Mouse (Mus musculus): Measurements from ENCODE around the gene Med8. TPM values are rescaled to one million over a fixed set of nuclear protein-coding genes. Genes with fewer than 3 reads are reported as not detected.

Gene Med8
- polyA plus RNA-seq, 1 experiment: 38.4 TPM

DNA sequence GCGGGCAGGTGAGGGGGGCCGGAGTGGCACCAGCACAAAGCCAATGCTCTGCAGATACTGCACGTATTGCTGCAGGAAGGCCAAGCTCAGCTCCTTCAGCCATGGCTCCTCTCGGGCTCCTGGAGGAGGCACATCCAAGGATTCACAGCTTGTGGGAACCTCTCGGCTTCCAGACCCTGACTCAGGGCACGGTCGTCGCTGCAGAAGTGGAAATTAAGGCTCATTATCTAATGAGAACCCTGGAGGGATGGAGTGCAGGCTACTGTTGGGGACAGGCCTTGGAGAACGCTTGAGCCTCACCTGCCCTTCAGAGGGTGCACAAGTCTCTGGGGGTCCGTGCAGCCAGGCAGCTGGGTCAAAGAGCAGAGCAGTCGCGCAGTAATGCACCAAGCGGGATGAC, 37.3 kb upstream of the Med8 start:
- no peak overlapping the region for H3K4me3 ChIP-seq (replicated peaks; ENCODE audit: extremely low read depth, low read depth, low read length)
- H3K4me1 ChIP-seq (ENCODE audit: control insufficient read depth, insufficient read depth, low read length): no peaks in the 10 kb centered on the region
- WGBS: 91% methylated on average over 13 of the region's 13 CpGs
- DNase-seq: no peak
- TF ChIP-seq CTCF (IDR thresholded peaks at IDR 0.05; ENCODE audit: insufficient read depth, low read length) (no peak), POLR2A (IDR thresholded peaks at IDR 0.05; ENCODE audit: borderline replicate concordance, extremely low read depth, low read depth, low read length) (no peak)

- H3K4me3 ChIP-seq (replicated peaks; ENCODE audit: extremely low read depth, low read depth, low read length): no peak overlapping the region
- no peaks in the 10 kb centered on the region for H3K4me1 ChIP-seq (ENCODE audit: control insufficient read depth, insufficient read depth, low read length)
- WGBS: 93% methylated on average over 6 of the region's 6 CpGs
- TF ChIP-seq CTCF (IDR thresholded peaks at IDR 0.05; ENCODE audit: insufficient read depth, low read length) (no peak), POLR2A (IDR thresholded peaks at IDR 0.05; ENCODE audit: borderline replicate concordance, extremely low read depth, low read depth, low read length) (no peak)
- no peak for DNase-seq
Measured at GRCm38 (mm10) chr4:118375999-118376398, 33.1 kb upstream of the Med8 start.

DNA sequence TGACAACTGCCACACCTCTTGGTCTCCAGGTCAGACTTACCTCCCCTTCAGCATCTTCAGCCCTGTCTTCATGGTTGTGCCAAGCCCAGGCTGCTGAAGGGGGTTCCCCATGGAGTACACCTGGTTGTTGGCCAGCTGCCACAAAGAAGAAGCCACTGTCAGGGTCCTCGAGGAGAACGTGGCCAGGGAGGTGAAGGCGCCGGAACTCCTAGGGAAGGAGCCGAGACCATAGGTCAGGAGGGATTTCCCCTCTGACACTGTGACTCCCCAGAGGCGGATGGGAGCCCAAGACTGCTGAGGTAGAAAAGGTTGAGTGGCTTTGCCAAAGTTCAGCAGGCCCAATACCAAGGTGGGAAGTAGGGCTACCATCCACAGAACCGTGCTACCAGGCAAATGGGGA, 25.9 kb upstream of the Med8 start:
- WGBS: 90% methylated on average over 7 of the region's 7 CpGs
- Histone ChIP-seq H3K4me1 (ENCODE audit: control insufficient read depth, insufficient read depth, low read length) (no peaks in the 10 kb centered on the region), H3K4me3 (replicated peaks; ENCODE audit: extremely low read depth, low read depth, low read length) (no peak overlapping the region)
- TF ChIP-seq POLR2A (IDR thresholded peaks at IDR 0.05; ENCODE audit: borderline replicate concordance, extremely low read depth, low read depth, low read length) (no peak), CTCF (IDR thresholded peaks at IDR 0.05; ENCODE audit: insufficient read depth, low read length) (no peak)
- DNase-seq: no peak

DNA sequence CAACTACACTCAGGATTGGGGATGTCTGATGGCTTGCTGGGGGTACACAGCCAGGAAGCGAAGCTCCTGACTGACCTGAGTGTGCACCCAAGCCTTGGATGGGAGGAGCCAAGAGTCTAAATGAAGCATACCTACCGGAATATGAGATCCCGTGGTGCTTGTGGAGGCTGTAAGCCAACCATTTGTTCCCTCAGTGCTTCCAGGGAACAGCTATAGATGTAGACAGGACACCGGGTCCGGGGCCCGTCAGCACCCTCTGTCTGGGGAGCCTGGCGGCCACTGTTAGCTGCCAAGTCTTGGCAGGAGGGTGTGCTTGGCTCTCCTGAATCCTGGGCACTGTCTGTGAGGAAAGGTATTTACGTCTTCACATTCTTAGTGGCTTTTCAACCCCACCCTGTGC, 21.8 kb upstream of the Med8 start:
- WGBS: 84% methylated on average over 8 of the region's 8 CpGs

DNA sequence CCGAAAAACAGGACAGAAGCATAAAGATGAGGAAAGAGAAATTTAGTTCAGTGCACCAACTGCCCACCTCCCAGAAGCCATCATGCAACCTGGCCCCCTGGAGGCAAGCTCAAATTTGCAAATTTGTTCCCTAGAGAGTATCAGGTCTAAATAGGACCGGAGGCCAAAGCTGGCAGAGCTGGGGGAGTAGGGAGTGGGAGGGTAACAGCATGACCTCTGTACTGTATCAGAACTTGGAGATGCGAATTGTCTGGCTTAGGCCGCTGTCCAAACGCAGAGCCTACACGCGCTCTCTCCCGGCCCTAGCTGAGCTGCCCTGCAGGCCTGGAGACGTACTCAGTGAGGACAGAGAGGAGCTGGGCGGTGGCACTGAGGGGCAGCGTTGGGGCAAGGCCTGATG, 19.0 kb upstream of the Med8 start:
- Histone ChIP-seq H3K4me1 (ENCODE audit: control insufficient read depth, insufficient read depth, low read length) (peaks cover 5% of the 10 kb centered on the region), H3K4me3 (replicated peaks; ENCODE audit: extremely low read depth, low read depth, low read length) (no peak overlapping the region)
- no peak for TF ChIP-seq POLR2A (IDR thresholded peaks at IDR 0.05; ENCODE audit: borderline replicate concordance, extremely low read depth, low read depth, low read length)
- no peak for TF ChIP-seq CTCF (IDR thresholded peaks at IDR 0.05; ENCODE audit: insufficient read depth, low read length)
- WGBS: 92% methylated on average over 11 of the region's 11 CpGs
- no peak for DNase-seq

More for the DNA sequence above, 21.8 kb upstream of the Med8 start:
- Histone ChIP-seq H3K4me3 (replicated peaks; ENCODE audit: extremely low read depth, low read depth, low read length) (no peak overlapping the region), H3K4me1 (ENCODE audit: control insufficient read depth, insufficient read depth, low read length) (no peaks in the 10 kb centered on the region)
- TF ChIP-seq POLR2A (IDR thresholded peaks at IDR 0.05; ENCODE audit: borderline replicate concordance, extremely low read depth, low read depth, low read length) (no peak), CTCF (IDR thresholded peaks at IDR 0.05; ENCODE audit: insufficient read depth, low read length) (no peak)
- no peak for DNase-seq

DNA sequence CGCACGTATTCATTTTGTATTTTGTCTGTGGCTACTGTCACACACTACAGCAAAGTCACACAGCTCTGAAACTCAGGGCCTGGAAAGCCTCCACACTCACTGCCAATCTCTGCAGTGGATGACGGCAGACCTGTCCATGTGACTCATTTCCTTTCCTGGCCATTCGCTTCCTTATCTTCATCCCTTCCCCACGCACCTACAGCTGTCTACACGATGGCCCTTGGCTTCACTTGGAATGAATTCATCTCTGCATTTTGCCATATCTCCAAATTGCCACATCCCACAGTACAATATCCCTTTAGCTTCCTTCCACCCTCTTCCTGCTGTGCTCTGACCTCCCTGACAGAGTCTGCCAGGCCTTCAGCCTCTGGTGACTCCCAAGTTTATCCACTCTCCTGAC, 14.6 kb upstream of the Med8 start:
- DNase-seq: no peak
- Histone ChIP-seq H3K4me3 (replicated peaks; ENCODE audit: extremely low read depth, low read depth, low read length) (no peak overlapping the region), H3K4me1 (ENCODE audit: control insufficient read depth, insufficient read depth, low read length) (peaks cover 12% of the 10 kb centered on the region)
- 55% methylated on average over 6 of the region's 6 CpGs for WGBS
- TF ChIP-seq CTCF (IDR thresholded peaks at IDR 0.05; ENCODE audit: insufficient read depth, low read length): no peak
- no peak for TF ChIP-seq POLR2A (IDR thresholded peaks at IDR 0.05; ENCODE audit: borderline replicate concordance, extremely low read depth, low read depth, low read length)

- TF ChIP-seq POLR2A (IDR thresholded peaks at IDR 0.05; ENCODE audit: borderline replicate concordance, extremely low read depth, low read depth, low read length) (no peak), CTCF (IDR thresholded peaks at IDR 0.05; ENCODE audit: insufficient read depth, low read length) (no peak)
- no peak for DNase-seq
- Histone ChIP-seq H3K4me1 (ENCODE audit: control insufficient read depth, insufficient read depth, low read length) (peaks cover 12% of the 10 kb centered on the region), H3K4me3 (replicated peaks; ENCODE audit: extremely low read depth, low read depth, low read length) (no peak overlapping the region)
- 32% methylated on average over 4 of the region's 4 CpGs for WGBS
Measured at GRCm38 (mm10) chr4:118395289-118395688, 13.8 kb upstream of the Med8 start.

DNA sequence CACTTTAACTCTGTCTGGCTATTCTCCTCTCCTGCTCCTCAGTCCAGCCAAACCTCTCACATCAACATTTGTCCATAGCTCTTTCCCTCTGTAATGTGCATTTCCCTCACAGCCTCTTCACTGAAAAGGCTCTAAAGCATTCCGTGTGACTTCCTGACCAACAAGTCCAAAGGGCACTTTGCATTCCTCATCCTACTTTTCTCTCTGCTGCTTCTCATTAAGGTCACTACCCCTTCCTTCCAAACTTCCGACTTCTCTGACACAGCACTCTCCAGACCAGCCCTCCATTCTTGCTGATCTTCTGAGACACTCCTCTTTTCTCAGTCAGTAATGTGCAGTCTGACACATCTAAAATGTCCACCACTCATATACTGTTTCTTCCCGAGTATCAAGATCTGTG, 12.7 kb upstream of the Med8 start:
- TF ChIP-seq CTCF (IDR thresholded peaks at IDR 0.05; ENCODE audit: insufficient read depth, low read length): no peak
- TF ChIP-seq POLR2A (IDR thresholded peaks at IDR 0.05; ENCODE audit: borderline replicate concordance, extremely low read depth, low read depth, low read length): no peak
- no peak for DNase-seq
- 60% methylated on average over 3 of the region's 3 CpGs for WGBS
- no peak overlapping the region for H3K4me3 ChIP-seq (replicated peaks; ENCODE audit: extremely low read depth, low read depth, low read length)
- peaks cover 12% of the 10 kb centered on the region for H3K4me1 ChIP-seq (ENCODE audit: control insufficient read depth, insufficient read depth, low read length)

GRCm38 (mm10) chr4:118398400-118398799, 10.7 kb upstream of the Med8 start:
- WGBS: 73% methylated on average over 6 of the region's 6 CpGs
- DNase-seq: peak; percentile 50
- peaks cover 12% of the 10 kb centered on the region for H3K4me1 ChIP-seq (ENCODE audit: control insufficient read depth, insufficient read depth, low read length)
- H3K4me3 ChIP-seq (replicated peaks; ENCODE audit: extremely low read depth, low read depth, low read length): no peak overlapping the region
- no peak for TF ChIP-seq POLR2A (IDR thresholded peaks at IDR 0.05; ENCODE audit: borderline replicate concordance, extremely low read depth, low read depth, low read length)
- no peak for TF ChIP-seq CTCF (IDR thresholded peaks at IDR 0.05; ENCODE audit: insufficient read depth, low read length)

GRCm38 (mm10) chr4:118401421-118401820, 7.7 kb upstream of the Med8 start:
- WGBS: 81% methylated on average over 3 of the region's 3 CpGs
- Histone ChIP-seq H3K4me3 (replicated peaks; ENCODE audit: extremely low read depth, low read depth, low read length) (no peak overlapping the region), H3K4me1 (ENCODE audit: control insufficient read depth, insufficient read depth, low read length) (peaks cover 4% of the 10 kb centered on the region)
- TF ChIP-seq POLR2A (IDR thresholded peaks at IDR 0.05; ENCODE audit: borderline replicate concordance, extremely low read depth, low read depth, low read length) (no peak), CTCF (IDR thresholded peaks at IDR 0.05; ENCODE audit: insufficient read depth, low read length) (no peak)
- DNase-seq: no peak

Data from lung, adult 2 months (tissue).